Mouse (Mus musculus): ENCODE measurements around the gene Rad23a.

DNA sequence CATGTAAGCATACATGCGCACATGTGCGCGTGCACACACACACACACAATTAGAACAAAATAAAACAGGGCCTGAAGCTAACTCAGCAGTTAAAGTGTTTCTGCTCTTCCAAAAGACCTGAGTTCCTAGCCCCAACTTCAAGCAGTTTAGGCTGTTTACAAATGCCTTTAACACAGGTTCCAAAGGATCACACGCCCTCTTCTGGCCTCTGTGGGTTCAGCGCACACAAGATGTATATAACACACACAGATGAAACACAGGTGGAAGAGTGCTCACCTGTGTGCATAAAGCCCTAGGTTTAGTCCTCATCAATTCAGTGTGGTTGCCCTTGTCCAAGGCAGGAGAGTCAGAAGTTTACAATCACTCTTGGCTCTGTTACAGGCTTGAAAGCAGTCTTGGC lies 34.4 kb downstream of the Rad23a start:
- TF ChIP-seq CTCF (IDR thresholded peaks at IDR 0.05; ENCODE audit: control insufficient read depth, insufficient read depth, low read length) (no peak), POLR2A (IDR thresholded peaks at IDR 0.05; ENCODE audit: borderline replicate concordance, control insufficient read depth, low read depth, low read length) (no peak)

All from bone marrow, adult 2 months (tissue).